Mouse (Mus musculus): ENCODE data around the gene Ddx39b. TPM values are rescaled to one million over a fixed set of nuclear protein-coding genes. Genes with fewer than 3 reads are reported as not detected.

Ddx39b gene
- total and polyA plus RNA-seq, 3 experiments: 208 to 411 (median 242) TPM

- Histone ChIP-seq H3K4me3 (replicated peaks in 1 of 3; ENCODE audit: low read depth in 2 of 3, low read length in 2 of 3, poor library complexity in 1 of 3) (peak overlapping the region; percentile 60 to 80 (median 78)), H3K9ac (ENCODE audit: insufficient read depth, low read depth) (peak overlapping the region; percentile 71), H3K27me3 (replicated peaks) (no peaks in the 10 kb centered on the region), H3K9me3 (replicated peaks; ENCODE audit: low read length) (no peaks in the 10 kb centered on the region), H3K27ac (ENCODE audit: insufficient read depth, low read depth) (peak overlapping the region; percentile 96), H3K79me2 (replicated peaks; ENCODE audit: control insufficient read depth, extremely low read depth, insufficient read depth, poor library complexity, severe bottlenecking) (peaks cover 23% of the 10 kb centered on the region), H3K4me2 (ENCODE audit: insufficient read depth, low read depth, poor library complexity, severe bottlenecking) (peak overlapping the region; percentile 92), H3K36me3 (replicated peaks in 1 of 2; ENCODE audit: control insufficient read depth in 1 of 2, insufficient read depth in 1 of 2, low read length in 1 of 2) (peaks cover 3 to 15% of the 10 kb centered on the region in 2 experiments), H3K4me1 (ENCODE audit: control insufficient read depth in 1 of 2, insufficient read depth in 2 of 2) (peaks cover 21 to 43% of the 10 kb centered on the region in 2 experiments)
- in situ Hi-C loops (cut with MboI; ENCODE audit: low pct_ligation_motif_present, low pct_unique_long_range_greater_than_20kb, low sequenced_read_pairs) (no loop called here), dilution Hi-C loops (cut with MboI; ENCODE audit: extremely low pct_ligation_motif_present, extremely low pct_unique_long_range_greater_than_20kb, low sequenced_read_pairs) (no loop called here)
- no peak for DNase-seq (ENCODE audit: extremely low read depth)
- no peak for TF ChIP-seq CTCF (conservative IDR thresholded peaks at IDR 0.05 in 1 of 2, IDR thresholded peaks at IDR 0.05 in 1 of 2; ENCODE audit: low read depth in 2 of 2, low read length in 2 of 2)
- TF ChIP-seq MYC (IDR thresholded peaks at IDR 0.05; ENCODE audit: low read depth, low read length): no peak
- TF ChIP-seq BHLHE40 (IDR thresholded peaks at IDR 0.05; ENCODE audit: low read depth, low read length): peak; percentile 85
- TF ChIP-seq IRF4 (IDR thresholded peaks at IDR 0.05; ENCODE audit: low read depth, low read length): peak; percentile 43; the same call in 1 of the 2 replicates
- TF ChIP-seq ELF1 (IDR thresholded peaks at IDR 0.05; ENCODE audit: low read depth, low read length): 0 out of 2 replicates have a peak, but pooled peaks have one; percentile 34
- 0 out of 2 replicates have a peak, but pooled peaks have one; percentile 2 for TF ChIP-seq NELFE (IDR thresholded peaks at IDR 0.05; ENCODE audit: low read depth, low read length)
- TF ChIP-seq SIN3A (IDR thresholded peaks at IDR 0.05; ENCODE audit: low read length): 0 out of 2 replicates have a peak, but pooled peaks have one; percentile 26
- 0 out of 2 replicates have a peak, but pooled peaks have one; percentile 11 for TF ChIP-seq TCF12 (IDR thresholded peaks at IDR 0.05; ENCODE audit: low read depth, low read length)
Observed at GRCm38 (mm10) chr17:35196321-35196641, 45.3 kb upstream of the Ddx39b start.

DNA sequence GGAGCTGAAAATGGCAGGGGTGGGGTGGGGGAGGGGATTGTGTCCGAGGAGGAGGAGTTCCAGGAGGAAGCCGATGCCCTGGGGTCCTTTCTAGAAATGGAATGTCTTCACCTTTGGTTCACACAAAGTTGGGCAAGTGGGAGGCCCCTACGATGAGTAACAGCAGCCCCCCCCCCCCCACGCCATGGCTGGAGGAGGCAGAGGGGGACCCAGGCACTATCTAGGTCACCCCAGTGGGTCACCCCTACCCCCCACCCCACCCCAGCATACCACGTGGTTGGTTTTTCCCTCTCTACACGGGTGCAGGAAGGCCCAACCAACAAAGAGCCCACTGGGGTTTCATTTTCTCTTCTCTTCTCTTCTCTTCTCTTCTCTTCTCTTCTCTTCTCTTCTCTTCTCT lies 44.4 kb upstream of the Ddx39b start:
- Histone ChIP-seq H3K4me2 (ENCODE audit: insufficient read depth, low read depth, poor library complexity, severe bottlenecking) (peak overlapping the region; percentile 92), H3K9me3 (replicated peaks; ENCODE audit: low read length) (no peaks in the 10 kb centered on the region), H3K9ac (ENCODE audit: insufficient read depth, low read depth) (peak overlapping the region; percentile 71), H3K79me2 (replicated peaks; ENCODE audit: control insufficient read depth, extremely low read depth, insufficient read depth, poor library complexity, severe bottlenecking) (peaks cover 28% of the 10 kb centered on the region), H3K4me3 (replicated peaks in 1 of 3; ENCODE audit: low read depth in 2 of 3, low read length in 2 of 3, poor library complexity in 1 of 3) (peak overlapping the region in 1 of 3 experiments; percentile 60), H3K4me1 (ENCODE audit: control insufficient read depth in 1 of 2, insufficient read depth in 2 of 2) (peaks cover 19 to 39% of the 10 kb centered on the region in 2 experiments), H3K27ac (ENCODE audit: insufficient read depth, low read depth) (peak overlapping the region; percentile 56; the same call in 1 of the 2 replicates), H3K27me3 (replicated peaks) (no peaks in the 10 kb centered on the region), H3K36me3 (replicated peaks in 1 of 2; ENCODE audit: control insufficient read depth in 1 of 2, insufficient read depth in 1 of 2, low read length in 1 of 2) (peaks cover 3 to 15% of the 10 kb centered on the region in 2 experiments)
- in situ Hi-C loops (cut with MboI; ENCODE audit: low pct_ligation_motif_present, low pct_unique_long_range_greater_than_20kb, low sequenced_read_pairs): no loop called here
- dilution Hi-C loops (cut with MboI; ENCODE audit: extremely low pct_ligation_motif_present, extremely low pct_unique_long_range_greater_than_20kb, low sequenced_read_pairs): no loop called here
- DNase-seq (ENCODE audit: extremely low read depth): no peak
- no peak for TF ChIP-seq TCF12 (IDR thresholded peaks at IDR 0.05; ENCODE audit: low read depth, low read length)
- TF ChIP-seq MAFK (IDR thresholded peaks at IDR 0.05; ENCODE audit: insufficient replicate concordance, low read length): no peak
- TF ChIP-seq CHD2 (IDR thresholded peaks at IDR 0.05; ENCODE audit: low read length): peak; percentile 78
- no peak for TF ChIP-seq POLR2AphosphoS2 (IDR thresholded peaks at IDR 0.05; ENCODE audit: low read depth, low read length)
- TF ChIP-seq USF1 (IDR thresholded peaks at IDR 0.05; ENCODE audit: low read depth, low read length): peak; percentile 35
- TF ChIP-seq MAZ (IDR thresholded peaks at IDR 0.05; ENCODE audit: low read depth, low read length): peak; percentile 62; the same call in 1 of the 2 replicates
- peak; percentile 45 for TF ChIP-seq BHLHE40 (IDR thresholded peaks at IDR 0.05; ENCODE audit: low read depth, low read length)
- TF ChIP-seq TBP (conservative IDR thresholded peaks at IDR 0.05; ENCODE audit: low read depth, low read length): no peak
- no peak for TF ChIP-seq CTCF (conservative IDR thresholded peaks at IDR 0.05 in 1 of 2, IDR thresholded peaks at IDR 0.05 in 1 of 2; ENCODE audit: low read depth in 2 of 2, low read length in 2 of 2)
- TF ChIP-seq ZC3H11A (IDR thresholded peaks at IDR 0.05; ENCODE audit: low read depth, low read length): no peak
- peak; percentile 66; the same call in 1 of the 2 replicates for TF ChIP-seq MAX (IDR thresholded peaks at IDR 0.05; ENCODE audit: low read length)
- no peak for TF ChIP-seq EP300 (IDR thresholded peaks at IDR 0.05; ENCODE audit: low read length)
- no peak for TF ChIP-seq JUN (IDR thresholded peaks at IDR 0.05; ENCODE audit: insufficient read depth, low read depth, low read length)
- 0 out of 2 replicates have a peak, but pooled peaks have one; percentile 11 for TF ChIP-seq ETS1 (conservative IDR thresholded peaks at IDR 0.05; ENCODE audit: low read depth, low read length)

Data from CH12.LX (cell line).